ENCODE assay signal across 26 mouse cellular contexts in the genomic region with DNA sequence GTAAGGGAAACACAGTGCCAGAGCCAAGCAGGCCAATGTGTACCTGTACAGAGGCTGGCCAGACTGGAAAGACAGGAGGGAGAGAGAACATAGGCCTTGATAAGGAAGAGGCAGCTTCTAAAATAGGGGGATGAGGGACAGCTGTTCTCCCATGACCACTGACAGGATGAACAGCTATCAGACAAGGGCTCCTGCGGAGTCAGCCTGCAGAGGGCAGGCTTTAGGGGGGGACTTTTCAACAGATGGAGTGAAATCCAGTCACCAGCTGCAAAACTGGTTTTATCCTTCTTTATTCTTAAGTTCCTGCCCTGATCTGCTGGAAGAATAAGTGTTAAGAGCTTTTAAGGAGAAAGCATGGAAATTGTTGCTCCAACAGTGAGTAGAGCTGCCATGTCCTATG.
DNase-seq lines count a peak whose midpoint lies in the region; ATAC-seq and TF ChIP-seq lines count a peak whose summit lies in the region.
"Had no signal": no experiment of that assay in that cellular context is flagged by ENCODE, and none has a peak within 500 bp of the region (broad histone marks: within the 10 kb centered on the region; RNA-seq: fewer than 3 reads in every experiment).

No protein-coding gene starts in this region.

- no peak overlapping the region for H3K4me3 ChIP-seq in forebrain, embryonic 13.5 days
- H3K4me3 ChIP-seq in forebrain, embryonic 12.5 days (replicated peaks) = no peak overlapping the region
- no peak overlapping the region for H3K4me3 ChIP-seq in intestine, postnatal 0 days (ENCODE audit: low read depth, low read length)
- H3K4me3 ChIP-seq in intestine, embryonic 16.5 days (ENCODE audit: low read length) = no peak overlapping the region
- no peak overlapping the region for H3K4me3 ChIP-seq in midbrain, postnatal 0 days (ENCODE audit: low read depth, low read length)
- no peak overlapping the region for H3K4me3 ChIP-seq in midbrain, embryonic 15.5 days
- H3K4me3 ChIP-seq: embryonic facial prominence, embryonic 15.5 days; gastrocnemius, adult 2 months; hindbrain, embryonic 15.5 days; myocyte had no signal

- no peak for DNase-seq in midbrain, postnatal 0 days (ENCODE audit: low spot score)
- DNase-seq in spleen, adult 18-20 months = no peak
- DNase-seq in cerebellum, postnatal 4 days (ENCODE audit: low spot score in 2 of 2) = no peak
- DNase-seq: adrenal gland, postnatal 10 days; cerebellum, adult 9-11 months; gastrocnemius, adult 2 months; heart, postnatal 14 days; kidney, adult 9 months; kidney, postnatal 36 days; liver, postnatal 0 days; lung, postnatal 14 days; right cerebral cortex, postnatal 14 days; thymus, adult 18-20 months; thymus, postnatal 4 days had no signal

- no peaks in the 10 kb centered on the region for H3K27me3 ChIP-seq in forebrain, embryonic 13.5 days
- H3K27me3 ChIP-seq in forebrain, embryonic 12.5 days = no peaks in the 10 kb centered on the region
- no peaks in the 10 kb centered on the region for H3K27me3 ChIP-seq in intestine, postnatal 0 days (replicated peaks; ENCODE audit: control insufficient read depth, insufficient read depth, low read length)
- H3K27me3 ChIP-seq in intestine, embryonic 16.5 days (replicated peaks; ENCODE audit: control insufficient read depth, insufficient read depth, low read length) = no peaks in the 10 kb centered on the region
- H3K27me3 ChIP-seq in midbrain, postnatal 0 days (ENCODE audit: insufficient read depth, low read length) = no peaks in the 10 kb centered on the region
- H3K27me3 ChIP-seq in midbrain, embryonic 15.5 days (replicated peaks) = no peaks in the 10 kb centered on the region
- H3K27me3 ChIP-seq: embryonic facial prominence, embryonic 15.5 days; hindbrain, embryonic 15.5 days had no signal

- 46% methylated on average over 1 of the region's 1 CpGs for WGBS in forebrain, embryonic 13.5 days
- 46% methylated on average over 1 of the region's 1 CpGs for WGBS in forebrain, embryonic 12.5 days
- WGBS in intestine, postnatal 0 days = 70% methylated on average over 1 of the region's 1 CpGs
- 35% methylated on average over 1 of the region's 1 CpGs for WGBS in intestine, embryonic 16.5 days
- WGBS in midbrain, postnatal 0 days = 38% methylated on average over 1 of the region's 1 CpGs
- WGBS in midbrain, embryonic 15.5 days = 32% methylated on average over 1 of the region's 1 CpGs

- no peak overlapping the region for H3K4me2 ChIP-seq in forebrain, embryonic 13.5 days
- H3K4me2 ChIP-seq in forebrain, embryonic 12.5 days = no peak overlapping the region
- H3K4me2 ChIP-seq in intestine, postnatal 0 days (replicated peaks; ENCODE audit: low read depth) = no peak overlapping the region
- no peak overlapping the region for H3K4me2 ChIP-seq in intestine, embryonic 16.5 days (ENCODE audit: low read depth, low read length)
- no peak overlapping the region for H3K4me2 ChIP-seq in midbrain, postnatal 0 days (ENCODE audit: low read depth, low read length, poor library complexity, severe bottlenecking)
- no peak overlapping the region for H3K4me2 ChIP-seq in midbrain, embryonic 15.5 days
- H3K4me2 ChIP-seq: embryonic facial prominence, embryonic 15.5 days; heart, embryonic 11.5 days had no signal

- peaks cover 35% of the 10 kb centered on the region for H3K4me1 ChIP-seq in forebrain, embryonic 13.5 days
- H3K4me1 ChIP-seq in forebrain, embryonic 12.5 days = peaks cover 27% of the 10 kb centered on the region
- no peaks in the 10 kb centered on the region for H3K4me1 ChIP-seq in intestine, postnatal 0 days (replicated peaks; ENCODE audit: control insufficient read depth, insufficient read depth, low read length)
- peaks cover 3% of the 10 kb centered on the region; the same call in 1 of the 2 replicates for H3K4me1 ChIP-seq in intestine, embryonic 16.5 days (ENCODE audit: control insufficient read depth, insufficient read depth, low read length)
- H3K4me1 ChIP-seq in midbrain, postnatal 0 days (ENCODE audit: insufficient read depth, low read length) = no peaks in the 10 kb centered on the region; the same call in none of the 2 replicates
- H3K4me1 ChIP-seq in midbrain, embryonic 15.5 days = peaks cover 24% of the 10 kb centered on the region

- no peak for ATAC-seq in forebrain, embryonic 13.5 days
- no peak for ATAC-seq in forebrain, embryonic 12.5 days (ENCODE audit: low FRiP score)
- no peak for ATAC-seq in intestine, postnatal 0 days
- ATAC-seq in intestine, embryonic 16.5 days = no peak
- no peak for ATAC-seq in midbrain, postnatal 0 days (ENCODE audit: low FRiP score)
- ATAC-seq in midbrain, embryonic 15.5 days (replicated peaks) = no peak
- ATAC-seq: activated CD4-positive, CD25-positive, alpha-beta regulatory T cell, adult 4 months; CD4-positive, CD25-positive, alpha-beta regulatory T cell, adult 4 months; liver, postnatal 0 days had no signal

- no peaks in the 10 kb centered on the region for H3K36me3 ChIP-seq in forebrain, embryonic 13.5 days (ENCODE audit: poor library complexity, severe bottlenecking)
- H3K36me3 ChIP-seq in forebrain, embryonic 12.5 days (replicated peaks) = no peaks in the 10 kb centered on the region
- H3K36me3 ChIP-seq in intestine, postnatal 0 days (ENCODE audit: control insufficient read depth, insufficient read depth) = no peaks in the 10 kb centered on the region
- no peaks in the 10 kb centered on the region for H3K36me3 ChIP-seq in intestine, embryonic 16.5 days (ENCODE audit: control insufficient read depth, insufficient read depth, low read length)
- H3K36me3 ChIP-seq in midbrain, postnatal 0 days (ENCODE audit: insufficient read depth, low read length) = no peaks in the 10 kb centered on the region
- H3K36me3 ChIP-seq in midbrain, embryonic 15.5 days (replicated peaks) = no peaks in the 10 kb centered on the region
- H3K36me3 ChIP-seq: embryonic facial prominence, embryonic 15.5 days; G1E; hindbrain, embryonic 15.5 days had no signal

- H3K9ac ChIP-seq in forebrain, embryonic 13.5 days = no peak overlapping the region
- no peak overlapping the region for H3K9ac ChIP-seq in forebrain, embryonic 12.5 days
- H3K9ac ChIP-seq in intestine, postnatal 0 days (ENCODE audit: low read depth, low read length) = no peak overlapping the region
- no peak overlapping the region for H3K9ac ChIP-seq in intestine, embryonic 16.5 days (ENCODE audit: low read depth, low read length)
- no peak overlapping the region for H3K9ac ChIP-seq in midbrain, postnatal 0 days (replicated peaks; ENCODE audit: low read length, poor library complexity, severe bottlenecking)
- H3K9ac ChIP-seq in midbrain, embryonic 15.5 days = no peak overlapping the region
- H3K9ac ChIP-seq: embryonic facial prominence, embryonic 15.5 days; liver, postnatal 0 days had no signal

- peak overlapping the region; percentile 6; the same call in 1 of the 2 replicates for H3K27ac ChIP-seq in forebrain, embryonic 13.5 days
- H3K27ac ChIP-seq in forebrain, embryonic 12.5 days = no peak overlapping the region
- H3K27ac ChIP-seq in intestine, postnatal 0 days (ENCODE audit: low read depth, low read length) = no peak overlapping the region
- no peak overlapping the region for H3K27ac ChIP-seq in intestine, embryonic 16.5 days (ENCODE audit: low read length)
- H3K27ac ChIP-seq in midbrain, postnatal 0 days (ENCODE audit: low read depth, low read length) = no peak overlapping the region
- no peak overlapping the region for H3K27ac ChIP-seq in midbrain, embryonic 15.5 days
- H3K27ac ChIP-seq: embryonic facial prominence, embryonic 15.5 days; gastrocnemius, adult 2 months had no signal

- TF ChIP-seq CTCF in intestine, postnatal 0 days (IDR thresholded peaks at IDR 0.05; ENCODE audit: low read depth) = peak; percentile 17; the same call in 1 of the 2 replicates
- TF ChIP-seq CTCF in midbrain, postnatal 0 days (IDR thresholded peaks at IDR 0.05) = peak; percentile 29; the same call in 1 of the 2 replicates

- H3K9me3 ChIP-seq in forebrain, embryonic 13.5 days (replicated peaks) = no peaks in the 10 kb centered on the region
- H3K9me3 ChIP-seq in forebrain, embryonic 12.5 days = no peaks in the 10 kb centered on the region
- H3K9me3 ChIP-seq in intestine, postnatal 0 days (ENCODE audit: control insufficient read depth) = no peaks in the 10 kb centered on the region
- H3K9me3 ChIP-seq in intestine, embryonic 16.5 days (ENCODE audit: control insufficient read depth, low read length) = no peaks in the 10 kb centered on the region
- H3K9me3 ChIP-seq in midbrain, postnatal 0 days (ENCODE audit: low read length) = no peaks in the 10 kb centered on the region
- H3K9me3 ChIP-seq in midbrain, embryonic 15.5 days = no peaks in the 10 kb centered on the region
- H3K9me3 ChIP-seq: embryonic facial prominence, embryonic 15.5 days; G1E; hindbrain, embryonic 15.5 days had no signal
